Mouse (Mus musculus) fibroblast of lung, adult 2 months (primary cell): ENCODE data around the gene Stn1.

Experiments used
- DNase-seq: peaks from one replicate; pipeline ENCODE4 v3.0.0-alpha.2; 2011; ENCODE audit warnings: low read depth

Gene Stn1

GRCm38 (mm10) chr19:47451476-47452113, 85.7 kb downstream of the Stn1 start:
- no peak for DNase-seq
